Mouse (Mus musculus): ENCODE measurements around the gene Ldb1. TPM values are rescaled to one million over a fixed set of nuclear protein-coding genes. Genes with fewer than 3 reads are reported as not detected.

Gene Ldb1
- polyA plus RNA-seq, 1 experiment from 2014 or later = 68.0 TPM

- H3K9ac ChIP-seq (ENCODE audit: low read length) = no peak overlapping the region
- H3K27me3 ChIP-seq (ENCODE audit: control insufficient read depth, insufficient read depth, low read length) = no peaks in the 10 kb centered on the region
- H3K4me1 ChIP-seq (ENCODE audit: control insufficient read depth, insufficient read depth, low read length) = no peaks in the 10 kb centered on the region
- H3K4me3 ChIP-seq (ENCODE audit: low read length) = no peak overlapping the region
- no peaks in the 10 kb centered on the region for H3K36me3 ChIP-seq (ENCODE audit: control insufficient read depth, insufficient read depth)
- H3K9me3 ChIP-seq (replicated peaks; ENCODE audit: control insufficient read depth, low read length) = peaks cover 4% of the 10 kb centered on the region; the same call in 1 of the 2 replicates
- WGBS = 80% methylated on average over 2 of the region's 2 CpGs
- no peak overlapping the region for H3K27ac ChIP-seq (ENCODE audit: low read length)
- ATAC-seq (replicated peaks; ENCODE audit: extremely low read depth, insufficient read depth, low FRiP score) = no peak
- H3K4me2 ChIP-seq (ENCODE audit: low read depth, low read length) = no peak overlapping the region
Measured at GRCm38 (mm10) chr19:46016023-46016422, 29.0 kb downstream of the Ldb1 start.

DNA sequence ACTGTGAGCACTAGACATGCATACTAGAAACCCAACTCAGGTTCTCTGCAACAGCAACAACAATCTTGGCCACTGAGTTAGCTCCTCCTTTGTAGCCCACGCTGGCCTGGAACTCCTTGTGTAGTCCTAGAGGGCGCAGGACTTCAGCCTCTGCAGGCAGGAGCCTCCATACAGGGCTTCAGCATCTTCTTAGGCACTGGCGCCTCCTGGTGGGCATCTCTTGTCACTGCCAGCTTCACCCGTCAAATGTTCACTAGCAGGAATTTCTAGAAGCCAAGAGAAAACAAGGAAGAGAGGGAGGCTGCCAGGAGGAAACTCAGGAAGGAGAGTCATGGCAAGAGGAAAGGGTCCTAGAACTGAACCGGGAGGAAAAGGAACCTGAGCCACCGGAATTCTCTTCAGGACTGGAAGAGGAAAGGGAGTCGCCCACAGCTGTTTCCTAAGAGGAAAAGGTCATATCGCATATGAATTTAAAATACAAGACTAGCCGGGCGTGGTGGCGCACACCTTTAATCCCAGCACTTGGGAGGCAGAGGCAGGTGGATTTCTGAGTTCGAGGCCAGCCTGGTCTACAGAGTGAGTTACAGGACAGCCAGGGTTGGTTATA lies 30.3 kb downstream of the Ldb1 start:
- no peak overlapping the region for H3K4me3 ChIP-seq (ENCODE audit: low read length)
- H3K36me3 ChIP-seq (ENCODE audit: control insufficient read depth, insufficient read depth) = no peaks in the 10 kb centered on the region
- peak; percentile 76 for ATAC-seq (replicated peaks; ENCODE audit: extremely low read depth, insufficient read depth, low FRiP score)
- no peak overlapping the region for H3K9ac ChIP-seq (ENCODE audit: low read length)
- WGBS = 28% methylated on average over 12 of the region's 12 CpGs
- H3K4me1 ChIP-seq (ENCODE audit: control insufficient read depth, insufficient read depth, low read length) = no peaks in the 10 kb centered on the region
- peaks cover 8% of the 10 kb centered on the region; the same call in 1 of the 2 replicates for H3K9me3 ChIP-seq (replicated peaks; ENCODE audit: control insufficient read depth, low read length)
- no peaks in the 10 kb centered on the region for H3K27me3 ChIP-seq (ENCODE audit: control insufficient read depth, insufficient read depth, low read length)
- H3K4me2 ChIP-seq (ENCODE audit: low read depth, low read length) = no peak overlapping the region
- H3K27ac ChIP-seq (ENCODE audit: low read length) = no peak overlapping the region

GRCm38 (mm10) chr19:46005680-46006079 lies 39.3 kb downstream of the Ldb1 start:
- Histone ChIP-seq H3K4me3 (ENCODE audit: low read length) (no peak overlapping the region), H3K27ac (ENCODE audit: low read length) (no peak overlapping the region), H3K4me1 (ENCODE audit: control insufficient read depth, insufficient read depth, low read length) (peaks cover 8% of the 10 kb centered on the region), H3K9me3 (replicated peaks; ENCODE audit: control insufficient read depth, low read length) (peaks cover 4% of the 10 kb centered on the region; the same call in 1 of the 2 replicates), H3K36me3 (ENCODE audit: control insufficient read depth, insufficient read depth) (0 out of 2 replicates have a peak, but pooled peaks cover 5% of the 10 kb centered on the region), H3K27me3 (ENCODE audit: control insufficient read depth, insufficient read depth, low read length) (no peaks in the 10 kb centered on the region), H3K9ac (ENCODE audit: low read length) (no peak overlapping the region), H3K4me2 (ENCODE audit: low read depth, low read length) (no peak overlapping the region)
- ATAC-seq (replicated peaks; ENCODE audit: extremely low read depth, insufficient read depth, low FRiP score) = no peak
- 76% methylated on average over 7 of the region's 7 CpGs for WGBS

GRCm38 (mm10) chr19:46004814-46005466 lies 40.1 kb downstream of the Ldb1 start:
- WGBS = 86% methylated on average over 17 of the region's 17 CpGs
- Histone ChIP-seq H3K4me3 (ENCODE audit: low read length) (no peak overlapping the region), H3K27ac (ENCODE audit: low read length) (no peak overlapping the region), H3K9ac (ENCODE audit: low read length) (no peak overlapping the region; the same call in 1 of the 2 replicates), H3K27me3 (ENCODE audit: control insufficient read depth, insufficient read depth, low read length) (no peaks in the 10 kb centered on the region), H3K4me2 (ENCODE audit: low read depth, low read length) (peak overlapping the region; percentile 96; the same call in 1 of the 2 replicates), H3K4me1 (ENCODE audit: control insufficient read depth, insufficient read depth, low read length) (peaks cover 8% of the 10 kb centered on the region), H3K36me3 (ENCODE audit: control insufficient read depth, insufficient read depth) (0 out of 2 replicates have a peak, but pooled peaks cover 5% of the 10 kb centered on the region), H3K9me3 (replicated peaks; ENCODE audit: control insufficient read depth, low read length) (peaks cover 4% of the 10 kb centered on the region; the same call in 1 of the 2 replicates)
- ATAC-seq (replicated peaks; ENCODE audit: extremely low read depth, insufficient read depth, low FRiP score) = no peak

GRCm38 (mm10) chr19:46003371-46004226 lies 41.4 kb downstream of the Ldb1 start, which contains the start of gene Hps6:
Gene Hps6, plus strand, starts transcription at chr19:46003508.
- Histone ChIP-seq H3K4me1 (ENCODE audit: control insufficient read depth, insufficient read depth, low read length) (peaks cover 8% of the 10 kb centered on the region), H3K36me3 (ENCODE audit: control insufficient read depth, insufficient read depth) (0 out of 2 replicates have a peak, but pooled peaks cover 5% of the 10 kb centered on the region), H3K4me2 (ENCODE audit: low read depth, low read length) (peak within 1 kb of the TSS; percentile 96), H3K9me3 (replicated peaks; ENCODE audit: control insufficient read depth, low read length) (peaks cover 4% of the 10 kb centered on the region; the same call in 1 of the 2 replicates), H3K27ac (ENCODE audit: low read length) (peak within 1 kb of the TSS; percentile 78), H3K9ac (ENCODE audit: low read length) (peak within 1 kb of the TSS; percentile 91), H3K4me3 (ENCODE audit: low read length) (peak within 1 kb of the TSS; percentile 86), H3K27me3 (ENCODE audit: control insufficient read depth, insufficient read depth, low read length) (no peaks in the 10 kb centered on the region)
- 1% methylated on average over 70 of the region's 70 CpGs for WGBS
- ATAC-seq (replicated peaks; ENCODE audit: extremely low read depth, insufficient read depth, low FRiP score) = peak; percentile 93

GRCm38 (mm10) chr19:46002279-46002678 lies 42.7 kb downstream of the Ldb1 start:
- no peak overlapping the region for H3K4me3 ChIP-seq (ENCODE audit: low read length)
- H3K9ac ChIP-seq (ENCODE audit: low read length) = no peak overlapping the region
- H3K9me3 ChIP-seq (replicated peaks; ENCODE audit: control insufficient read depth, low read length) = peaks cover 4% of the 10 kb centered on the region; the same call in 1 of the 2 replicates
- 0 out of 2 replicates have a peak, but pooled peaks cover 5% of the 10 kb centered on the region for H3K36me3 ChIP-seq (ENCODE audit: control insufficient read depth, insufficient read depth)
- no peak overlapping the region for H3K4me2 ChIP-seq (ENCODE audit: low read depth, low read length)
- H3K4me1 ChIP-seq (ENCODE audit: control insufficient read depth, insufficient read depth, low read length) = peaks cover 13% of the 10 kb centered on the region
- 72% methylated on average over 9 of the region's 9 CpGs for WGBS
- no peaks in the 10 kb centered on the region for H3K27me3 ChIP-seq (ENCODE audit: control insufficient read depth, insufficient read depth, low read length)
- ATAC-seq (replicated peaks; ENCODE audit: extremely low read depth, insufficient read depth, low FRiP score) = no peak
- no peak overlapping the region for H3K27ac ChIP-seq (ENCODE audit: low read length)

- WGBS = 46% methylated on average over 1 of the region's 1 CpGs
- ATAC-seq (replicated peaks; ENCODE audit: extremely low read depth, insufficient read depth, low FRiP score) = no peak
- H3K9me3 ChIP-seq (replicated peaks; ENCODE audit: control insufficient read depth, low read length) = no peaks in the 10 kb centered on the region
- no peak overlapping the region for H3K4me3 ChIP-seq (ENCODE audit: low read length)
- H3K27me3 ChIP-seq (ENCODE audit: control insufficient read depth, insufficient read depth, low read length) = no peaks in the 10 kb centered on the region
- H3K4me1 ChIP-seq (ENCODE audit: control insufficient read depth, insufficient read depth, low read length) = peaks cover 12% of the 10 kb centered on the region
- H3K4me2 ChIP-seq (ENCODE audit: low read depth, low read length) = no peak overlapping the region
- H3K9ac ChIP-seq (ENCODE audit: low read length) = no peak overlapping the region
- H3K27ac ChIP-seq (ENCODE audit: low read length) = no peak overlapping the region
- H3K36me3 ChIP-seq (ENCODE audit: control insufficient read depth, insufficient read depth) = no peaks in the 10 kb centered on the region
Measured at GRCm38 (mm10) chr19:45999378-45999777, 45.6 kb downstream of the Ldb1 start.

DNA sequence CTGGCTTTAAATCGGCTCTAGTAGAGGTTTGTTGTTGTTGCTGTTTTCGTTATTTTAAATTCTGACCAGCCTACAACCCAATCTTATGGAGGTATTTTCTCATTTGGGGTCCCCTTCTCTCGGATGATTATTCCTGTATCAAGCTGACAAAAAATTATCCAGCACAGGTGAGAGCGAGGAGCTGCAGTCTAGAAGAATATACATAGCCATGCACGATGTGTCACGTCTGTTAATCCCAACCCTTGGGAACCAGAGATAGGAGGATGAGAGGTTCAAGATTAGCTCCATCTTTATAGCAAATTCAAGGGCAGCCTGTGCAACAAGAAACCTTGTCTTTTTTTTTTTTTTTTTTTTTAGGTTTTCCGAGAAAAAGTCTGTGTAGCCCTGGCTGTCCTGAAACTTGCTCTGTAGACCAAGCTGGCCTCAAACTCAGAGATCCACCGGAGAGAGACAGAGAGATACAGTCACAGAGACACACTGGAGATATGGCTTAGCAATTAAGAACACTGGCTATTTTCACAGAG lies 46.3 kb downstream of the Ldb1 start:
- peak overlapping the region; percentile 97 for H3K9ac ChIP-seq (ENCODE audit: low read length)
- ATAC-seq (replicated peaks; ENCODE audit: extremely low read depth, insufficient read depth, low FRiP score) = no peak
- H3K9me3 ChIP-seq (replicated peaks; ENCODE audit: control insufficient read depth, low read length) = no peaks in the 10 kb centered on the region
- WGBS = 12% methylated on average over 8 of the region's 8 CpGs
- H3K27ac ChIP-seq (ENCODE audit: low read length) = no peak overlapping the region
- peak overlapping the region; percentile 88 for H3K4me2 ChIP-seq (ENCODE audit: low read depth, low read length)
- H3K36me3 ChIP-seq (ENCODE audit: control insufficient read depth, insufficient read depth) = no peaks in the 10 kb centered on the region
- H3K4me3 ChIP-seq (ENCODE audit: low read length) = peak overlapping the region; percentile 82
- no peaks in the 10 kb centered on the region for H3K27me3 ChIP-seq (ENCODE audit: control insufficient read depth, insufficient read depth, low read length)
- peaks cover 7% of the 10 kb centered on the region for H3K4me1 ChIP-seq (ENCODE audit: control insufficient read depth, insufficient read depth, low read length)

Measured in heart, embryonic 16.5 days (tissue).